In the genomic region with DNA sequence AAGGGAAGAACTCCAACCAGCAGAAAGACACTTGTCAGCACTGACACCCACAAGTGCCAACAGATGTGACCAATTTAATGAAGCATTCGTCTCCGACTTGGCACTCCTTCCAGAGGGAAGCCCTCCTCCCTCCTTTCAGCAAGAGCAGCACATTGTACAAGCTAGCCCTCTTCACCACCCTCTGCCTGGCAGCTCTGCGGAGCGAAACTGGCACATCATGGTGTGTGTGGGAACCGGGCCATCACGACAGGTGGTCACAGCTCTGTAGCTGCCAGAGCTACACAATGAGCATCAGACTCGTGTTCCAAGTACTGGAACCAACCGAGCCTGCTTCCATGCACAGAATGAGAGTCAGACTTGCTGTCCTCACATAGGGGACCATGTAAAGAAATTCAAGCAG, we compare ENCODE assay signal across 10 mouse cellular contexts. TPM values are rescaled to one million over a fixed set of nuclear protein-coding genes. Genes with fewer than 3 reads are reported as not detected.
A peak's percentile ranks its signal among the peaks of the same experiment; 100 is the strongest.
DNase-seq lines count a peak whose midpoint lies in the region; ATAC-seq lines count a peak whose summit lies in the region.
"Had no signal": no experiment of that assay in that cellular context is flagged by ENCODE, and none has a peak within 500 bp of the region (broad histone marks: within the 10 kb centered on the region; RNA-seq: fewer than 3 reads in every experiment).

No protein-coding gene starts in this region.

- no peaks in the 10 kb centered on the region for H3K27me3 ChIP-seq in liver, embryonic 11.5 days (replicated peaks; ENCODE audit: control insufficient read depth, insufficient read depth, low read length)
- H3K27me3 ChIP-seq: lung, embryonic 15.5 days; Patski had no signal

- WGBS in liver, embryonic 11.5 days, result 89% methylated on average over 8 of the region's 8 CpGs

- no peak overlapping the region for H3K4me2 ChIP-seq in liver, embryonic 11.5 days
- H3K4me2 ChIP-seq: lung, embryonic 15.5 days had no signal

- H3K27ac ChIP-seq in liver, embryonic 11.5 days (ENCODE audit: low read depth, low read length), result no peak overlapping the region
- H3K27ac ChIP-seq: lung, embryonic 15.5 days had no signal

- no peaks in the 10 kb centered on the region for H3K9me3 ChIP-seq in liver, embryonic 11.5 days (ENCODE audit: control insufficient read depth, low read length)
- H3K9me3 ChIP-seq: lung, embryonic 15.5 days had no signal

- intact Hi-C loops in gastrocnemius, postnatal 14 days (cut with DNase I; ENCODE audit: low total_unique reads), result loop anchor here (10.0 kb wide), 2 partner anchors 277 to 357 kb away; no protein-coding TSS in a partner anchor
- intact Hi-C loops in left cerebral cortex, postnatal 25 days (cut with DNase I), result loop anchor here (5.0 to 10.0 kb wide), 2 partner anchors 184 to 357 kb away; no protein-coding TSS in a partner anchor

- no peak for ATAC-seq in liver, embryonic 11.5 days (replicated peaks; ENCODE audit: low FRiP score)
- ATAC-seq in CD4-positive, CD25-positive, alpha-beta regulatory T cell, adult 4 months, result no peak
- ATAC-seq: Patski had no signal

- no peak overlapping the region for H3K4me3 ChIP-seq in liver, embryonic 11.5 days (ENCODE audit: low read depth, low read length)
- H3K4me3 ChIP-seq: lung, embryonic 15.5 days had no signal

- H3K36me3 ChIP-seq in liver, embryonic 11.5 days (ENCODE audit: control insufficient read depth, insufficient read depth, low read length), result no peaks in the 10 kb centered on the region; the same call in 1 of the 2 replicates

- DNase-seq in Muller cell, postnatal 12 days (ENCODE audit: inconsistent ontology term), result peak; percentile 77
- peak; percentile 96 for DNase-seq in cerebellum, adult 18-20 months
- peak; percentile 59 for DNase-seq in gastrocnemius, postnatal 14 days
- DNase-seq in left cerebral cortex, postnatal 25 days (ENCODE audit: low spot score in 2 of 2), result peak; percentile 82 to 95
- DNase-seq in liver, embryonic 11.5 days (ENCODE audit: low spot score), result no peak
- DNase-seq in spleen, postnatal 36 days (ENCODE audit: low spot score in 2 of 2), result no peak
- DNase-seq in thymus, adult 18-20 months, result no peak

- H3K9ac ChIP-seq in liver, embryonic 11.5 days (ENCODE audit: low read depth, low read length), result no peak overlapping the region
- H3K9ac ChIP-seq: lung, embryonic 15.5 days had no signal

- no peaks in the 10 kb centered on the region for H3K4me1 ChIP-seq in liver, embryonic 11.5 days (replicated peaks; ENCODE audit: control insufficient read depth, insufficient read depth, low read length)
- H3K4me1 ChIP-seq: lung, embryonic 15.5 days had no signal

RNA-seq across cellular contexts. Expression of a gene that starts 25.9 kb away (rescaled TPM):
- total RNA-seq in gastrocnemius, postnatal 14 days (2021), result 1 to 10 TPM; 5.7 to 6.7 TPM
- total RNA-seq in left cerebral cortex, postnatal 25 days (2021), result 10 to 100 TPM; 20.8 to 22.6 TPM
- polyA plus RNA-seq in liver, embryonic 11.5 days (2014; fragmentation: Nextera tagmentation; extraction: Ambion mirVana), result 8.3 and 9.8 TPM in 2 replicates
- 10 to 100 TPM; 28.3 to 29.9 TPM for polyA plus RNA-seq in CD4-positive, CD25-positive, alpha-beta regulatory T cell, adult 4 months (2017; shearing (Covaris generic))

RNA-seq across cellular contexts. Expression of a gene that starts 44.4 kb away (rescaled TPM):
- total RNA-seq in gastrocnemius, postnatal 14 days (2021), result 10 to 100 TPM; 11.8 to 12.5 TPM
- total RNA-seq in left cerebral cortex, postnatal 25 days (2021), result 10 to 100 TPM; 24.8 to 25.9 TPM
- 16.9 and 18.8 TPM in 2 replicates for polyA plus RNA-seq in liver, embryonic 11.5 days (2014; fragmentation: Nextera tagmentation; extraction: Ambion mirVana)
- 10 to 100 TPM; 19.1 to 23.2 TPM for polyA plus RNA-seq in CD4-positive, CD25-positive, alpha-beta regulatory T cell, adult 4 months (2017; shearing (Covaris generic))

Comparison
In these comparisons a context has a peak if more than half of its experiments do, and no peak if none do; other contexts are left out.
1. DNase-seq: peak in Muller cell, postnatal 12 days (single experiment), cerebellum, adult 18-20 months (2 of 2), gastrocnemius, postnatal 14 days (single experiment) and left cerebral cortex, postnatal 25 days (2 of 2); none in liver, embryonic 11.5 days (single experiment), spleen, postnatal 36 days (0 of 2) and thymus, adult 18-20 months (0 of 2).